Mouse (Mus musculus) mouse embryonic stem cell (cell line): ENCODE data around the gene Zmym5.
"Not testable (repeated sequence)": the region's sequence is repeated elsewhere in the genome, so short reads cannot be mapped to it uniquely, and the experiment has no call there.

ENCODE experiments used
- in situ Hi-C, 2 experiments: fragments of 300-500 bp; cut with MboI; formaldehyde crosslinking; loops; 1 replicate in 1 of 2; 3 replicates in 1 of 2; pipeline ENCODE4 v1.14.3; 2019 to 2020; ENCODE audit warnings: low sequenced_read_pairs in 2 of 2, low pct_unique_long_range_greater_than_20kb in 1 of 2, mixed read lengths in 1 of 2; ENCODE audit not compliant: unreplicated experiment in 1 of 2

Zmym5 gene

DNA sequence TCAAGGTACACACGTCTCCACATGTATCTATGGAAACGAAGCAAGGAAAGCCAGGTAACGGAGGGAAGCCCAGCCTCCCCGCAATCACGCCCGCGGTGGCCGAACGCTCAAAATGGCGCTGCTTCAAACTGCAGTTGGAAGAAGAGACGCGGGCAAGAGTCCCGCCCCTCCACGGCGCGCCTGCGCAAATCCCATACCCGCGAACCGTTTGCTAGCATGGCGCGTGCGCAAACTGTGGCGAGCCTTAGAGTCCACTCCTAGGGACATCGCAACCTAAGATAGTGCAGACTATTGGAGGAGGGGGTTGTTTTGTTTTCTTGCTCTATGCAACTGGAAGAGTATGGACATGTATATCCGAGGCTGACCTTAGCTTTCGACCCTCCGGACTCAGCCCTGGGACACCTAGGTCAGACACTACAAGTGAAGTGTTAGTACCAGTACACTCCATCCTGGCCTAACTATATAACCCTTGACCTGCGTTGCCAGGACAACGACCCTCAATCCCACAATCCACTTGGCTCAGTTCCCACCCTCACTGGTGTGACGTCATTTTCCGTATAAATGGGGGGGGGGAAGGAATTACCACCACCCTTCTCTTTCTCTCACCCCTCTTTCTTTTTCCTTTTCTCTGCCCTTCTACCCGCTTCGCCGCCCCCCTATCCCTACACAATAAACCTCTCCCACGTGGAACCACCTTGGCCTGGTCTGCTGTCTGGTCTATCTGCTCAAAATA, 33.1 kb downstream of the Zmym5 start, which contains the start of gene Pspc1:
Pspc1 (minus strand) TSS at position 117 of the 733 bp plus-strand sequence.
- in situ Hi-C loops, result no loop called here

DNA sequence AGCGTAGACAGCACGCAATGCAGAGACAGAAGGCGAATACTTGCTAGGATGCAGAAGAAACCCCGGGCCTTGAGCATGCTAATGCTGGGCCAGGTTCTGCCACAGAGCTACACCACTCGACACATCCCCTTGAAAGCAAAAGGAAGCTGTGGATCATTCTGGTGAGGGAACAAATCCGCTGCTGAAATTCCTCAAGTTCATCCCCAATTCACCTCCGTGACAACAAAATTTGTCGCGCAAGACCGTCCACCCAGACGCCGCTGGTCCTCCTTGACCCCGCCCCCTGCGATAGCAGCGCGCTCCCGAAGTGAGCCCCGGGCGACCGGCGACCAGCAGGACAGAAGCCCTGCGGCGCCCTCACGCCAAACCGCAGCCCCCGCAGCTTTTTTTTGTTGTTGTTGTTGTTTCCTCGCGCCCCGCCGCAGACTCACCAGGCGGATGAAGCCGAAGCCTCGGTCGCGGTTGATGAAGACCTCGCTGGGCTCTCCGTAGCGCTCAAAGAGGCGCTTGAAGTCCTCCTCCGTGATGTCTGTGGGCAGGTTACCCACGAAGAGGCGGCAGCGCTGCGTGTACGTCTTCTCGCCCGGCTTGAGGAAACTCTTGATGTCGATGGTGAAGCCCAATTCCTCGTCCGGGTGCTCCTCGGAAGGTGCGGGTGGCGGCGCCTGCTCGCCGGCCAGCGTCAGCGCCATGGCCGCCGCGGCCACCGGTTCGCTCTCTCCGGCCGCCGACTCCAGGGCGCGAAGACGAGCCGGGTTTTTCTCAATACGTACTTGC, 34.0 kb downstream of the Zmym5 start:
- in situ Hi-C loops, result no loop called here

DNA sequence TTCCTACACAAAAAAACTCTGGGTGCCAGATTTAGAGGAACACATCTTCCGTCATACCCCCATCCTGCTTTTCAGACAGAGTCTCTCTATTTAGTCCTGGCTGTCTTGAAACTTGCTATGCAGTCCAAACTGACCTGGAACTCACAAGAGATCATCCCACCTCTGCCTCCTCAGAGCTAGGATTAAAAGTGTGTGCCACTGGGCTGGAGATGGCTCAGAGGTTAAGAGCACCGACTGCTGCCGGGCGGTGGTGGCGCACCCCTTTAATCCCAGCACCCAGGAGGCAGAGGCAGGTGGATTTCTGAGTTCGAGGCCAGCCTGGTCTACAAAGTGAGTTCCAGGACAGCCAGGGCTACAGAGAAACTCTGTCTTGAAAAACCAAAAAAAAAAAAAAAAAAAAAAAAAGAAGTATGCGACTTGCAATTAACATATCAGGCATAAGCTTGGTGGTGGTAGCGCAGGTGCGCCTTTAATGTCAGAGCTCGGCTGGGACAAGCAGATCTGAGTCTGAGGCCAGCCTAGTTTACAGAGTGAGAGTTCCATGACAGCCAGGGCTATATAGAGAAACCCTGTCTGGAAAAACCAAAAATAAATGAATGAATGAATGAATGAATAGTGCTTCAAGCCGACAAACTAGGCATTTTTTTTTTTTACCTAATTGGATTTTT, 34.8 kb downstream of the Zmym5 start:
- in situ Hi-C loops, result no loop called here

DNA sequence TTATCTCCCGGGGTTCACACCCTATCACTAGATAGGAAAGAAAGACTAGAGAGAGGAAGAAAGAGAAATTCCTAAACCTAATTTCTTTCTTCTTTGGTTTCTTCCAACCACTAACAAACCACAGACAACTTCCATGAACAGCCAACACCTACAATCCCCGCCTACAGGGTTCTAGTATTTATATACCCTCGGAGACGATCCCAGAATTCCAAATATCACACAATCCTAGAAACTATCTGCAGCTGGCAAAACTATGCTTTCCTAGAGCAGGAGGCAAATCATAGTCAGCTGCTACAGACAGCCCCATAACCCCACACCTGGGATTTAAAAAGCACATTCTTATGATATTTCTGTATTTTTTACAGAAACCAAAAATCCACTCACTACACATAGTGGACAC, 36.1 kb downstream of the Zmym5 start:
- in situ Hi-C loops, result no loop called here

DNA sequence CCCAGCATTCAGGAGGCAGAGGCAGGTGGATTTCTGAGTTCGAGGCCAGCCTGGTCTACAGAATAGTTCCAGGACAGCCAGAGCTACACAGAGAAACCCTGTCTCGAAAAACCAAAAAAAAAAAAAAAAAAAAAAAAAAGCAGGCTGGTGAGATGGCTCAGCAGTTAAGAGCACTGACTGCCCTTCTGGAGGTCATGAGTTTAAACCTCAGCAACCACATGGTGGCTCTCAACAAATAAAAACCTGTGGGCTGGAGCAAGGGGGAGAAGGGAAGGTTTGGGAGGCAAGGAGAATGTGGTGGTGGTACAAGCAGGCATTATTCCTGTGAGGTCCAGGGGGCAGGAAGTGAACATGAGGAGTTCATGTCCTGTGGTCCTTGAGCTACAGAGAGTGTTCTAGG, 45.1 kb downstream of the Zmym5 start:
- in situ Hi-C loops, result not testable (repeated sequence)

DNA sequence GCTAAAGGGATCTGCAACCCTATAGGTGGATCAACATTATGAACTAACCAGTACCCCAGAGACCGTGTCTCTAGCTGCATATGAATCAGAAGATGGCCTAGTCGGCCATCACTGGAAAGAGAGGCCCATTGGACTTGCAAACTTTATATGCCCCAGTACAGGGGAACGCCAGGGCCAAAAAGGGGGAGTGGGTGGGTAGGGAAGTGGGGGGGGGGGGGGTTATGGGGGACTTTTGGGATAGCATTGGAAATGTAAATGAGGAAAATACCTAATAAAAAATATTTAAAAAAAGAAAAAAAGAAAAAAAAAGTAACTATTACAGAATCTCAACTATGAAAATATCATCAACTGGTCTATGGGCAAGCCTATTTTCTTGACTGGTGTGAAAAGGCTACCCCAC, 46.4 kb downstream of the Zmym5 start:
- in situ Hi-C loops, result not testable (repeated sequence)

DNA sequence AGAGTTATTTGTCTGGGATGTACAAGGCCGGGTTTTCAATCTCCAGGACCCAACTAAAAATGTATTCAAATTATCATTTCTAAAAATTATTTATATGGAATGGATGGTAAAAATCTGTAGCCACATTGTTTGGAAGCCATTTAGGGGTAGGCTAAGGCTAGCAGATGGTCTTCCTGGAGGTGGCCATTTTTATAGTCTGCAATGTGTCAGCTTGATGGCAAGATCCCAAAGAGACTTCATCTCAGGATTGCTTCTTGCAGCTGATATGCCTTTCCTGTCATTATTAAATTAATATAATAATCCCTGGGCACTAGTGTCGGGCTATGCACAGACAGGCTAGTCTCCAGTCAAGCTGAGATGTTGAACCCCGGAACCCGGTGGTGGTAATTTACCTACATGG, 60.2 kb downstream of the Zmym5 start:
- in situ Hi-C loops, result no loop called here
